Mouse (Mus musculus): ENCODE results near the gene Rpl10a.
"Not testable (repeated sequence)": the region's sequence is repeated elsewhere in the genome, so short reads cannot be mapped to it uniquely, and the experiment has no call there.

Gene Rpl10a

DNA sequence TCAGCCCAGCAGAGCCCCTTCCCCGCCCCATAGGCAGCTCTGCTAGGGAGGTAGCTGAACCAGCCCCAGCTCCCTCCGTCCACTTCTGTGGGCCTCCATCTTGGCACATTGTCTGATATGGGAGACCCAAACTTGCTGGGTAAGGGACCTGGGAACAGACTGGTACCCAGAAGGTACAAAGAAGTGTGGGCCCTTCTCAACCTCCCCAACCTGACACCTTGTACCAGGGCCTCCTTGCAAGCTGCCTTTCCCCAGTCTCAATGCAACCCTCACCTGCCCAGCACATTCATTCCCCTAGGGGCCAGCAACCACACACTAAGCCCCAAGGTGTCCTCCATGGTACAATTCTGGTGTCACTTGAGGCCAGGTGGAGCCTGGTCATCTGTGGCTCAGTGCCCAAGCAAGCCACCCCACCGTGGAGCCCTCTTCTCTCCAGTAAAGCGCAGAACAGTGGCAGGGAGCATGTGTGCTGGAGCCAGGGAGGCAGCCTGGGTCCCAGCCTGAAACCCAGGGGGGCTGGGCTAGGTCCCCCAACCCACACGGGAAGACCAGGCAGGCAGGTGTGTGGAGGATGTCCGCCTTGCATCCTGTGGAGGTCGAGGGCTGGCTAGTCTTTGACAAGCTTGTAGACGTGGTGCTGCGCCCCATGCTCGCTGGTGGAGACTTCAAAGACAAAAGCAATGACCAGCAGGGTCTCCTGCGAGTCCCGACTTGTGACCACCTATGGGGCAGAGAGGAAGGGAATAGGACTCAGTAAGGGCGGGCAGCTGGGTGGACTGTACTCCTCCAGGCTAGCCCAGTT is 4.0 kb downstream of the Rpl10a start:
- no peak for DNase-seq

DNA sequence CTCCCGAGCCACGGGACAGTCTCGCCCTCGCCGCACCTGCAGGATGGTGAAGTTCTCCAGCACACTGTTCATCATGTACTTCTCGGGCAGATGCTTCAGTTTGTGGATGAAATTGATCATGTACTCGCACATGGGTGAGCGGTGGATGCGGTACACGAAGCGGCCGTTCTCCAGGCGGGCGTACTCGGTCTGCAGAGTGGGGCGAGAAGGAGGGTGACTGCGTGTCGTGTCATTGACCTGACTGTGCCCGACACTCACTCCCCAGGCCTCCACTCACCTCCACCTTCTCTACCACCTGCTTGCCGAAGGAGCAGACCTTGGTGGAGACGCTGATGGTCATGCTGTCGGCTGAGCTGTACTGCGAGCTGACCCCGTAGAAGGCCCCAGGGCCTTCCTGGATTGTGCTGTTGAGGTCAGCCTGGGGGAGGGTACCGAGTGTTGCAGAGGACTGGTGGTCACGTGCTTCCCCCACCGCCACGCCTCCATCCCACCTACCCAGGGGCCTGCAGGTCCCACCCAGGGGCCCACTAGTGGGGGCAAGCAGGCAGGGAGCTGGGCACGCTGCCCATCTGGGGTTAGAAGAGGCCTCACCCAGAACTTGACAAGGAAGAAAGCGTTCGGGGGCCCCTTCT is 4.8 kb downstream of the Rpl10a start:
- DNase-seq, result no peak

DNA sequence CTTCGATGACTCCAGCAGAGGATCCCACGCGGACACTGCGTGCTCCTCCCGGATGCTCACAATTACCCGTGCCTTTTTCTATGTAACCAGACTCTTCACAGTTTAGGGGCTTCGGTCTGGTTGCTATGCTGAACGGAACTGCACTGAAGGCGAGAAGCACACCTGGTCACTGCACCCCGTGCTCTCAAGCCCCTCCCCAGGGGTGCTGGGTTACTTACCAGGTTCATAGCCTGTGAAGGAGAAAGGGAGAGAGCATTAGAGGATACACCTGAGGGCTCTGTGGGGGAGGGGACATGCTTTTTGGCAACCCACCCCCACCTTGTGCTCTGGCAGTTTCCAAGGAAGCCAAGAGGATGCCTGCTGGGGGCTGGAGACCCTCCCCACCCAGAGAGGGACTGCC is 7.0 kb downstream of the Rpl10a start:
- DNase-seq, result no peak

DNA sequence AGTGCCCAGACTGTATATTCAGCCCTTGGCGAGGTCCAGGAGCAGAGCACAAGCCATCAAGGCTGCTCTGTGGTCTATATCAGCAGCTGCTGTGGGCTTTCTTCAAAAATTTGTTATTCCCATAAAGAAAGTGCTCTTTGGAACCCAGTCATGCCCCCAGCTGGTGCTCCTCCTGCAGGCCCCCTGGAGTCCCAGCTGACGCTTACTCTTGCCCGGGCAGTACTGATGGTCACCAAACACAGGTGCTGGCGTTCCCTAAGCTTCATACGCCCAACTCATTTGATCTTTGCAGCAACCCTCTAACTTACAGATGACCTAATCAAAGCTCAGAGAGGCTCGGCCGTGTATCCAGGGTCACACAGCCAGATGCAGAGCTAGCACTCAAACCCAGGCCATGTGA is 9.3 kb downstream of the Rpl10a start:
- DNase-seq, result no peak

DNA sequence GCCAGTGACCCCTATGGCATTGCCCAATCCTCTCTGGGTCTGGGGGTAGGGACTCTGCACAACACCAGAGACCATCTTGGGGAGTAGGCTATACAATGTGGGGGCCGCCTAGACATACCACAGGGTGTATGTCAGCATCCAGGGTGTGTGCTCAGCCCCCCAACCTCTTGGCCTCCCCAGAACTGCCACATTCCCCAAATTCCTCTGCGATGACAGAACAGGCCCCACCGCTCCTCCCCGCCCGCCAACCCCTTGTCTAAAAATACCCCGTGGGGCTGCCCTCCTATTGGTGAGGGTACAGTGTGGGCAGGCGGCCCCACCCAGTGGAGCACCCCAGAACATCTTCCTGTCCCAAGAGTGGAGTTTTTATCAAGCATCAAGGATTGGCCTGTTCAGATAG is 12.3 kb downstream of the Rpl10a start:
- DNase-seq, result no peak

DNA sequence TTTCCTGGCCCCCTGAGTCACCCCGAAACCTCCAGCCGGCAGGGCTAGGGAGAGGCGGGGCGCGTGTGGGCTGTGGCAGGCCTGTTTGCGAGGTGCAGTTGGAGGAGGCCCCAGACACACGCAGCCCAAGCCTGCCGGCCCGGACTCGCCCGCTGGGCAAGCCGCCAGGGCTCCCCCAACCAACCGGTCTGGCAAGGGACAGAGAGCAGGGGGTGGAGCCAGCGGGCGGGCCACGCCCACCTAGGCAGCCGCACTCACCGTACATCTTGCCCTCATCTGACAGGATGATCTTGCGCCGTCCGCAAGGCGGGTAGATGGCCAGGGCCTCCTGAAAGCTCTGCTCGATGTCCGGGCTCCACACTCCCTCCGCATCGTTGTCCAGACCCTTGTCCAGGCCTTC is 12.8 kb downstream of the Rpl10a start:
- peak; percentile 97 for DNase-seq

DNA sequence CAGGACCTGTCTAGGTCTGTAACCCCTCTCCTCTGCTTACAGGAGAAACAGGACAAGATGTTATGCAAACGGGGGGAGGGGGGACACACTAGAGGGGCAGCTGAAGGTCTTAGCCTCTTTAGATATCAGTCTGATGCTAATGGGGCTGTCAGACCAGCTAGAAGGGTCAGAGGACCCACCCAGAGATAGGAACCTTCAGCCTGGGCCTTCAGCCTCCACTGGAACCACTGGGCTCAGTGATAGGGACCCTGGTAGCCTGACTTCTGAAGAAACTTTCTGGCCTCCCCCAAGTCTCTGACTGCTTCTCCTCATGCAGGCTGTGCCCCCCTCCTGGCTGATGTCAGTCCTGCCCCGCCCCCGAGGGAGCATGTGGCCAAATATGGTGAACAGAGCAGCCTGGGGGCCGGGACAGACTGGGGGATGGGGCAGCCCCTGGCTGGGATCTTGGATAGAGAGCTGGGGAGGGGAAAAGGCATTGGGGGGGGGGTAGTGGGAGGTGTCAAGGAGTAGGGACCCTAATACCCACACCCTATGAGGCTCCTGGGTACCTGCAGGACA is 15.9 kb downstream of the Rpl10a start:
- DNase-seq, result peak; percentile 66

DNA sequence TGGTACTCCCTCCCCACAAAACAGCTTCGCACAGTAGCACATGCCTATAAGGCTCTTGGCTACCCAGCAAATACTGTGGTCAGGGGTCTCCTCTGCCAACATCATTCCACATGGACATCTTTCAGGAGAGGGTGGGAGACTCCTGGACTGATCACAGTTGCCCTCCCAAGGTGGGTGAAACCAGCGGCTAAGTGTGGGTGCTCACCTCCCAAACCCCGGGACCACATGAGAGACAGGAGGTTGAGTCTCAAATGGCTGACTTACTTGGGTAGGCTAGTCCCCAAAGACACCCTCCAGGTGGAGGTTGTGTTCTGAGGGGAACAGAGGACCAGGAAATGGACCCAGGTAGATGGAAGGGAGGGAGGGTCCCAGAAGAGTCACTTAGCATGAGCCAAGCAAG is 16.4 kb downstream of the Rpl10a start:
- no peak for DNase-seq

DNA sequence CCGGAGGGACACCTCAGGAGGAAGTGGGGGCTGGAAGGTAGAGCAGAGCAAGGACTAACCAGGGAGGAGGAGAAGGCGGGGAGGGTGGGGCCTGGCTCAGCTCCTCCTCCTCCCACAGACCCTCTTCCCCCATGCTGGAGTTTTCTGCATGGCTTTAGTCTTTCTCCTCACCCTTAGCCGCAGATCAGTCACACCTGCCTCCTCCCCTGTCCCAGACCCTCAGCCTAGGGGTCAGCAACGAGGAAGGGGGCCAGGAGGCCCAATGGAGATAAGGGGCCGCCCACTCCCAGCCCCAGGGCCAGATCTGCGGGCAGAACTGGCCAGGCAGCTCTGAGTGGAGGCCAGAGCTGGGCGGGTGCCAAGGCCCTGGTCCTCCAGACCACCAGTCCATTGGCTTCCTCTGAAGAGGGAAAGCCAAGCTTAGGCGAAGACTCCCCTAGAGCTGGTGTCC is 17.0 kb downstream of the Rpl10a start:
- DNase-seq, result no peak

DNA sequence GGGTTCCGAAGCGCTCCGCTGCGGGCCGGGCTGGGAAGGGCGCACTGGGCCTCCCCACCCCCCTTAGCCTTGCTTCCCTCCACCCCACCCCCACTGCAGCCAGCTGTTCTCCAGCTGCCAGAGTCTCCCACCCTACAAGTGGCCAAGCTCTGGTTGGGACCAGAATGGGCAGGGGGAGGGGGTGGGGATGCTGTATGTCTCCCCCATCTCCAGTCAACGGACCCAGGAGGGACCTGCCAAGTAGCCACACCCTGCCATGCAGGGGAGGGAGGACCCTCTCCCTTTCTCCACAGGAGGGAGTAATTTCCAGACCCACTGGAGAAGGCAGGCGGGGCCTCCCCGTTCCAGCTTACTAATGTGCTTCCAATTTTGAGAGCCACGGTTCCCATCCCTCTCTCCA is 17.6 kb downstream of the Rpl10a start:
- peak; percentile 55 for DNase-seq

DNA sequence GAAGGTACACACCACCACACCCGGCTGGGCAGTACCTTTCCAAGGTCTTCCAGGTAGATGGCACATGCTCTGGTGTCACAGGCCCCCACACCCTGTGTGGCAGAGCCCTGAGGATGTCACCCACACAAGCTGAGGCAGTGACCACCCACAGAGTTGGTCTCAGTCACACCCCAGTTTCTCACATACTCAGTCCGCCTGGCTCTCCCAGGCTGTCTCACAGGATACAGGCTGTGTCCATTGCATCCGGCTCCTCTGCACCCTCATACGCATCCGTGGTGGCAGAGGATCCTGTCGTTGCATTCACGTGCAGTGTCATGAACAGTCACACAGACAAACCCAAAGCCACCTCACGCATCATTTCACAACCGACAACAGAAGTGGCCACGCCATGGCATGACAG is 19.1 kb downstream of the Rpl10a start:
- no peak for DNase-seq

DNA sequence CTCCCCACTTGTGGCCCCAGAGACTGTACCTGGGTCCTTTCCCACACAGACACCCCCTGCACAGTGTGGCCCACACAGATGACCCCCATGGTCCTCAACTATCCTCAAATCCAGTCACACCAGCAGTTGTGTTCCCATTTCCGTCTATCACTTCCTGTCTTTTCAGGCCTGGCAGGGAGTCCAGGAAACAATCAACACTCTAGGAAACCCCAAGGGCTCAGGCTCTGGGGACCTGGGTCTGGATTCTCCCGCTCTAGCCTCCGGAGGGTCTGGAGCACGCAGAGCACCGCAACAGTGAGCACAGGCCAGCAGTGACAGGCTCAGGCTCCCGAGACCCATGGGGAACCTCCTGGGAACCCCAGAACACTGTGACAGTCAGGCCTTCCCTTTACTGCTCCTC is 19.9 kb downstream of the Rpl10a start:
- DNase-seq, result peak; percentile 48

DNA sequence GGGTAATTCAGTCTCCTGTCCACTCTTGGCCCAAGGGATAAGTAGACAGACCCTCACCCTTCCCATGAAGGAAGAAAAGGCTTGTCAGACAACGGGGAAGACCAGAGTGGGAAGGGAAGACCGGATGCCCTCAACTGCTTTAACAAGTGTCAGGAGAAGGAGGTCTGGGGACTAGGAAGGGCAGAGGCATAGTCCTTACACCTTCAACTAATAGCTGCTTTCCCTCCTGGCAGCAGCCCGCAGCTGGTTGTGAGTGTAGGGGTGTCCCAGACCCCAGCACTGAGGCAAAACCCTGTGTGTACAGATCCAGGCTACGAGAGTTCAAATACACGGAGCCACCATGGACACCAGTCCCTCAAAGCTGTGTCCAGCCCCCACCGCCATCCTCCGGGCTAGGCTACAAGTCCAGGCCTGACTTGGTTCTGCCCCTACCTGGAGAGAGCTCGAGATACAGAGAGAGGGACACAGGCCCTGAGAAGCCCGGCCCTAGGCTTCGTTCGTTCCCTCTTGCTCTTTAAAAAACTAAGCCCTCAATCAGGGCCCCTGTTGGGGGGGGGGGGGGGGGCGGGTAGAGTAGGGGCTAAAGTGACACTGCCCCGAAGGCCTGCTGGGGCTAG is 21.1 kb downstream of the Rpl10a start:
- no peak for DNase-seq

DNA sequence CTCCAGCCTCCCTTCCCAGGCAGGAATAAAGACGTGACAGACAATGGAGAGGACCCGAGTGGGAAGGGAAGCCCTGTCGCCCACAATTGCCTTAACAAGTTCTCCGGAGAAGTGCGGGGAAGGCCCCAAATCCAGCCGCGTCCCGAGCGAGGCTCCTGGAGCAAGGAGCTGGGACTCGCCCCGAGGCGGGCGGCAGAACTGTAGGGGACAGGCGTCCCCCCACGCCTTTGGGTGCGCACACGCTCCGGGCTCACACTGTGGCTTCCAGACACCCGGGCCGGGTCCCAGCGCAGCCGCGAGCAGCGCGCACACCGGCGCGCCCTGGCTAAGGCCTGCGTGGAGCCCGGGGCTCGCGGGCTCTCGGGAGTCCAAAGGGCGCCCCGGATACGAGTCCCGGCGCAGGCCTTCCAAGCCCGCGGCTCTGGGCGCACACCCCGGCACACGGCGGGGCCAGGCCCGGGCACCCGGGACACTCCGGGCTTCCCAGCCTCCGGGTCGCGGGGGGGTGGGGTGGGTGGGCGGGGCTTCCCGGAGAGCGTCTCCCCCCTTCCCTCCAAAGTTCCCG is 21.7 kb downstream of the Rpl10a start:
- DNase-seq, result peak; percentile 86

DNA sequence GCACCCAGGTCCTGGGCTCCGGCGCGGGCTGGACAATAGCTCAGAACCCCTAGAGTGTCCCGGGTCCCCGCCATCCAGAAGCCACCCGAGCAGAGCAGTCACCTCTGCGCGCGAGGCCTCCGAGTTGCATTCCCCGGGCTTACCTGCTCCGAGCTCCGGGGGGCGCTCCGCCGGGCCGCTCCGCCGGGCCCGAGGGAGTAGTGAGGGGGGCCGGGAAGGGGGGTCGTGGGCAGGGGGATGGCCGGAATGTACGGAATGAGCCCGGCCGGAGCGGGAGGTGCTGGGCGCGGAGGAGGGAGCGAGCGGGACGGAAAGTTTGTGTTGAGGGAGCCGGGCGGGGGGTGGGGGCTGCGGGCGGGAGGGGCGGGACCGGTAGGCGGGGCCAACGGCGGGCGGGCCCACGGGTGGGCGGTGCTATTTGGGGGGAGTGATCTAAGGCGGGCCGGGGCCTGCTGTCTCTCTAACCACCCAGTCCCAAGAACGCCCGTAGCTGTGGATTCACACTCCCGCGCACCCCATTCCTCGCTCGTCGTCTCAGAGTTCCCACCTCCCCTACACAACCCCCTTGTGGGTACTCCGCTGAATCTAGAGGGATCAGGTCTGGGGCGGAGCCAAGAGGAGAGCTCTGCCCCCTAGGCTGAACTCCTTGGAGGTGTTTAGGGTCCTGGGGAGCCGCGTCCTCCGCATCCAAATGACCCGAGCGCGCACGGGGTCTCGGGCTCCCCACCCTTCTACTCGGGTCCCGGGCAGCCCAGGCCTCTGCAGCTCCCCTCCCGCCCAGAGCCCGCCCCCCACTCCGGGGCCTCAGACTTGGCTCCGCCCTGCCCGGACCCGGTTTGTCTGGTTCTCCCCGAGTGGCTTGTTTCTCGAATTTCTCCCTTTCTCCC is 22.4 kb downstream of the Rpl10a start, which contains the start of gene Tead3:
Gene Tead3, minus strand, starts transcription at position 352 of the 887 bp plus-strand sequence.
- DNase-seq, result peak; percentile 92

DNA sequence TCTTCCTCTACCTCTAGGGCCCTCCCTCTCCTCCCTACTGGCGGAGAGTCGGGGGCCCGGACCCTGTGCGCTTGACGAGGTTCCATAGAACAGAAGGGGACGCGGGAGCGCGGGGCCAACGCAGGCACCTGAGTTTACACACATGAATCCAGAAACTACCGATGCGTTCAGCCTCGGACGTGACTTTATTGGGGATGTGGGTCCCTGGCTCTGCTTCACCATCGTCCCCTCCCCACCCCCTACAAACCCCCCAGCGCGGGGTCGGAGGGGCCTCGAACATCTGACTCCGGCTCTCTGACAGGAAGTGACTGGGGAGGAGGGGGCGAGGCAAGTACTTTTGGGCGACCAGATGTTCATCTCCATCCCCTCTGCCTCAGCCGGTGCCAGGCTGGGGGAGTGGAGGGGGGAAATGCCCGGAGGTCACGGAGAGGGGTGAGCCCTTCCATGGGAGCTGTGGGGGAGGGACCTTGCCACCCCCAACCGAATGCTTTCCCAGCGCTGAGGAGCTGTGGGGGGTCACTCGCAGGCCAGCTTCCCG is 23.2 kb downstream of the Rpl10a start:
- no peak for DNase-seq

DNA sequence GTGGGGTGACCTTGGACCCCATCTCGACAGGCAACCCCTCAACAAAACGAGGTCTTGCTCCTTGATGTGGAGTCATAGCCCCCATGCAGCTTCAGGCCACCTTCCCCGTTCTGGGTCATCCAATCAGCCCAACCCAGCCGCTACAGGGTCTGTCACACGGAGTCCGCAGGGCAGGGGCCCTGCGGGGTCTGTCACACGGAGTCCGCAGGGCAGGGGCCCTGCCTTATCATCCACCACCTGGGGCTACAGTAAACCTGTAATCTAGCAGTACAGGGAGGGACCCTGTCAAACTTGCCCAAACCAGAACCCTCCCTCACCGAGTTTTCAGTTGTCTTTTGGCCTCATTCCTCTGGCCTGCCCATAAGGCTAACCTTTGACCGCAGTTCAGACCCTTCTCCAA is 23.7 kb downstream of the Rpl10a start:
- no peak for DNase-seq

DNA sequence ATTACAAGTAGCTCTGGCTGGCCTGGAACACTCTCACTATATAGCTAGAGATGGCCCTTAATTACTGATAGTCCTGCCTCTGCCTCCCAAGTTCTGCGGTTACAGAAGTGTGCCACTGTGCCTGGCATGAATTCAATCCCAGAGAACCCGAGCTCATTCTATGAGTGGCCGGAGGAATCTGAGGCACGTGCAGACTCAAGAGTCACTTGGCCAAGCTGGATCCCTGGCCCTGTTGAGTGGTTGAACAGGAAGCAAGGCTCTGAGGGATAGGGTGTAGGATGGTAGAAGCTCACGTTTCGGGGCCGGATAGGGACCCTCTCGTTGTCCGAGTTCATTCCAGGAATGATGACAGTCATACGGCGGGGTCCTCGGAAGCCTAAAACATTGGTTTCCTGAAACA is 27.6 kb downstream of the Rpl10a start:
- no peak for DNase-seq

DNA sequence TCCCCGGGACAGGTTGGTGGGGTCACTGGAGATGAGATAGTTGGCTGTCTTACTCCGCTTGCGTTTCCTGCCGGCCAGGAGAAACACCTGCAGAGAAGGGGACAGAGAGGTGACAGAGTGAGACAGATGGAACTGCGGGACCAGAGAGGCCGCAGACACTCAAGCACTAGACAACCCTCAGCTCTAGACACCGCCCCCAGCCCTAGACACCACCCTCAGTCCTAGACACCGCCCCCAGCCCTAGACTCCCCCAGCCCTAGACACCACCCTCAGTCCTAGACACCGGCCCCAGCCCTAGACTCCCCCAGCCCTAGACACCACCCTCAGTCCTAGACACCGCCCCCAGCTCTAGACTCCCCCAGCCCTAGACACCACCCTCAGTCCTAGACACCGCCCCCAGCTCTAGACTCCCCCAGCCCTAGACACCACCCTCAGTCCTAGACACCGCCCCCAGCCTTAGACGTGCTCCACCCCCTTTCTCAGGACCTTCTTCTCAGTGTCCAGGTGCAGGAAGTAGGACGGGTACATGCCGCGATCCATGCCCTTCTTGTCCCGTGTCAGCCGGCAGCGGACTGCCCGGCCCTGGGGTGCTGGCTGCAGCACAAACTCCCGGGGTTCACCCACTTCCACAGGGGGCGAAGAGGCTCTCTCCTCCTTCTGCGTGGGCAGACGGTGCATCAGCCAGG is 30.4 kb downstream of the Rpl10a start:
- DNase-seq, result not testable (repeated sequence)

DNA sequence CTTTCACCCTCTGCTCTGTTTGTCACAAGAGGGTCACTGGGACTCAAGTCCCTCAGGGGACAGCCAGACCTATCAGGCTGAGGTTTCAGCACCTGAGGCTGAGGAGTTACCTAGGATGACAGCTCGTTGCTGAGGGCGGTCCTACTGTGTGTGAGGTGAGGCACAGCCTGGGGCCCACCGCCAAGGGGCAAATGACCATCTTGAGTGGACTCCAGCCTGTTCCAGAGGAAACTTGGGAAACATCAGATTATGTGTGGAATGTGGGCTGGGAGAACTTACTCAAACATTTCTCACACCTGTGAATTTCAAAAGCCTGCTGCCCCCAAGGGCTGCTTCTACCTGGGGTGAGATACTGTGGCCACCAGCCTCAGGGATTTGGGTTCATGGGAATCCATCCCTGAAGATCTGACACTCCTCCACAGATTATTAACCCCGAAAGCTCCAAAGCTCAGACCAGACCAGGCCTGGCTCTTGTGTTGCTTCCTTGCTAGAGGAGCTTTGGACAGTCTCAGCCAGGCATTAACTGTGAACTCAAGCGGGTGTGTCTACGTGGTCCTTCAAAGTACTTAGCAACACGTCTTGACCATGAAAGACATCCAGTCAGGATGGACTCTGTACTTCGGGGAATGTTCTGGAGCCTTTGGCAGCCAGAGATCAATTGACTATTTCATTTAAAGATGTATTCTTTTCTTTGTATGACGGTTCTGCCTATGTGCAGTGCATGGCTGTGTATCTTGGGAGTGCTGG is 32.4 kb downstream of the Rpl10a start:
- no peak for DNase-seq

Data from kidney, postnatal 14 days (tissue).